Mouse (Mus musculus) monocyte, adult 2 months (primary cell): ENCODE results near the gene Pdzph1.

ENCODE experiments used
- DNase-seq, 2 experiments: peaks; one replicate each; pipeline ENCODE4 v3.0.0; 2022; ENCODE audit warnings: low spot score in 2 of 2, low read depth in 1 of 2

Gene Pdzph1

DNA sequence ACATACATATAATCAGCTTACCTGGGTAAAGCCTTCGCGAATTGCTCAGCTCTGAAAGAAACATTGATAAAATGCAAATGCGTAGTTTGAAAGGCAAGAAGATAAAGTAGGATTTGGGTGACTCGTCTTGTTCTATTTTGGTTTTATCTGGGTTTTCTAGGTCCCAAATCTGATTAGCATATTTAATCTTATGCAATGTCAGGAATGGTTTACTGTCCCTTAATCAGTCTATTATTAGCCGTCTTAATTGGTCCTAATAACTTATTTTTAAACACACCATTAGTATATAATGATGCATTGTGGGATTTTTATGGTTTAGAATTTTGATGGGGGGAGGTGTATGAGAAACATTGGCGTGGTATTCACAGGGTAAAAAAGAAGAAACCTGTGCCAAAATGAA is at the start of gene Pdzph1:
Gene Pdzph1, minus strand, starts transcription at position 101 of the 400 bp plus-strand sequence.
- no peak for DNase-seq

DNA sequence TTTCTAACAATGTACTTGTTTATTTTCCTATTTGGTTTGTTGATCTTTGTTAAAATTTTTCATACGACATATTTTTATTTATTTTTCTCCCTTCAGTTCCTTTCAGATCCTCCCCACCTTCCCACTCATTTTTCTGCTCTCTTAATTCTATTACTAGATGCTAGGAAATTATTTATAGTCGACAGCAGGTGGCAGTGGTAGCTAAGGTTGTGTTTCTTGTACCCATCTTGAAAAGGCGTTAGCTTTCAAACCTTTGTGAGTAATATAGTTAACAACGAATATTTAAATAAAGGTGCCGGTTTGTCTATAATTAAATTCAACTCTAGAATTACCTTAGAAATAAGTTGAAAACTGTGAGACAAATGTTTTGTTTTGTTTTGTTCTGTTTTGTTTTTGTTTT is 48.6 kb upstream of the Pdzph1 start:
- no peak for DNase-seq

DNA sequence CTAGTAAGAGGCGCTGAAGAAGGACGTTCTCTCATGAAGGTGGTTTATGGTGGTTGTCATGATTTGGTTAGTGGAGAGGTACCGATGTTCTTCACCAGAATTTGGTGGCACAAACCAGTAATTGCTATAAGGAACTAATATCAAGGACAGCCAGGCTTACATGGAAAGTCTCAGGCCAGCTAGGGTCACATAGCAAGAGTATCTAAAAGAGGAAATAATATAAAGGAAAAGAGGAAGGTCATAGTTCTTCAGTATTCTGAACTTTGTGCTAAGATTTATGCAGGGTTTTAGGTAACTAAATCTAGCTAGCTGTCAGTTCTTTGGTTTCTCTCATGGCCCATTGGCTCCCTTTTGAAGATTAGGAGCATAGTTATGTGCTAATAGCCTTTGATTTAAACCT is 42.3 kb upstream of the Pdzph1 start:
- no peak for DNase-seq

DNA sequence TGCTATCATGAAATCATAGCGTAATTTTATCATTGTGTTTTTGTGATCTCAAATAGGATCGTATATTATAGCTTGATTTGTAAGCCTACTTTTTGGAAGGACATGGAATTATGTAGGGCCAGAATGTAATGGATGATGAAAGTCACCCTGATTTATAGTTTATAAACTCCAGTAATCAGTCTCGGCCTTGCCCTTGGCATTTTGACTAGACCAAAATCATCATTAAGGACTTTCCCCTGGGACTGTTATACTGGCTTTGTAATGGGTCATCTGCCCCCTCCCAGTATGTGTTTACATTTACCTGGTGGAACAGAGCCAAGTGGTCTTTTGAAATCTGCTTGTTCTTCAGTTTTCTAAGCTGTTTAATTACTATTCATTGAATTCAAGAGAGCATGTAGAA is 35.2 kb upstream of the Pdzph1 start:
- DNase-seq = no peak

DNA sequence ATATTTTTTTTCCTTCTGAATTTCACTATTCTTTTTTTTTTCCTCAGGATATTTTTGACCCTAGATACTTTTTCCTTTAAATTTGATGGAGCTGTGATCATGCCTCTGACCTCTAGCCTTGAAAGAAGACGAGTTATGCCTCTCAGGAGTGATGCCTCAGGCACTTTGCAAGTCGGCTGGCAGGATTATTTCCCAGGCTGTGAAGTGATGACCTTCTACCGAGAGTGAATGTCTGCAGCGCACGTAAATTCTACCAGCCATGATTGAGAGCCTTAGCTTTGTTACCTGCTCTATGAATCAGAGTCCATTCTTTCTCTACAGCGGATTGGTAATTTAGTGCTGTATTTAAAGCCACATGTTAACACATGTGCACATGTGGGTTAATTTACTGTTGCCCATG is 33.3 kb upstream of the Pdzph1 start:
- no peak for DNase-seq

DNA sequence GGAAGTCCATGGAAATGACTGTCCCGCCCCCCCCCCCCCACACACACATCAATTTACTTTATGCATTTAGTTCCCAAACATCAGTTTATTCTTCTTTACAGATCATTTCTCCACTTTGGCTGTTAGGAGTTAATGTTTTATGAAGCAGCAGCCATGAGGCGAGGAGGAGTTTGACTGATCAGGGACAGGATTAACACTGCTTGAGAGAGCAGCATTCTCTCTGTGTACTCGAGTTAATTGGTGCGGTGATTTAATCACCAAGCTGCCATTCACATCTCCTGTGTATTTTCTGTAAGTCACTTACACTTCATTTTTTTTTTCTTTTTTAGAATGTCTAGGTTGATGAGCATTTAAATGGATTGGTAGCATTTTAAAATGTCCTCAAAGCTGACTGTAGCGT is 32.8 kb upstream of the Pdzph1 start:
- no peak for DNase-seq

DNA sequence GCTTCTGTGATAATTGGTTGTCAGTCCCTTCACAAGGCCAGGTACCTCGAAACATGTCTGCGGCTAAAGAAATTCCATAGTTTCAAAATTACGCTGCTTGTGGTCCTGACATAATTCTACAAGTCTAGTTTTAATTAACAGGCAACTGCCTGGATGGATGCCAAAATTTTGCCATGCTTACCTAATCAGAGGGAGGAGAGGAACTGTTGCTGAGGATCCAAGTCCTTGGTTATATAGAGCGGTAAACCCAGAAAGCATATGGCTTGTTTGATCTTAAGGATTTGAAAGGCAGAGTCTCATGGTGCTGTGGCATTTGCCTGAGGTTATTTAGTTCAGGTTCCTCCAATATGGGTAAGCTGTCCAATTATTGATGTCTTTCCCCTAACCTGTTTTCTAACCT is 27.5 kb upstream of the Pdzph1 start:
- DNase-seq = no peak

DNA sequence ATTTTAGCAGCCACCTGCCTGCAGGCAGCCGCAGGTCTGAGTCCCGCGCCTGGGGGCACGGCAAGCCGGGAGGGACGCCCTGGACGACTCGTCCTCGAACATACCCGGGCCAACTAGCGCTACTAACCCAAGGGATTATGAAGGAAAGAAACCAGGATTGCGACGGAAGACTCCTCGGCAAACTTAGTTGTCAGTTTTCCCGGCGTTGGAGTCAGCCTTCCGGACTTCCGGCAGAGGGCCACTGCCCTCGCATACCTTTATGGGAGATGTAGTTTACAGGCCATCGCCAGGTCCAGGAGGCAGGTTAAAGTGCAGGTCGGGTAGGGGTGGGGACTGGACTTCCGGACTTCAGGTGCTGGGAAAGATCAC is 21.9 kb upstream of the Pdzph1 start, which contains the start of gene Nudt12:
Gene Nudt12, minus strand, starts transcription at position 282 of the 369 bp plus-strand sequence.
- no peak for DNase-seq

DNA sequence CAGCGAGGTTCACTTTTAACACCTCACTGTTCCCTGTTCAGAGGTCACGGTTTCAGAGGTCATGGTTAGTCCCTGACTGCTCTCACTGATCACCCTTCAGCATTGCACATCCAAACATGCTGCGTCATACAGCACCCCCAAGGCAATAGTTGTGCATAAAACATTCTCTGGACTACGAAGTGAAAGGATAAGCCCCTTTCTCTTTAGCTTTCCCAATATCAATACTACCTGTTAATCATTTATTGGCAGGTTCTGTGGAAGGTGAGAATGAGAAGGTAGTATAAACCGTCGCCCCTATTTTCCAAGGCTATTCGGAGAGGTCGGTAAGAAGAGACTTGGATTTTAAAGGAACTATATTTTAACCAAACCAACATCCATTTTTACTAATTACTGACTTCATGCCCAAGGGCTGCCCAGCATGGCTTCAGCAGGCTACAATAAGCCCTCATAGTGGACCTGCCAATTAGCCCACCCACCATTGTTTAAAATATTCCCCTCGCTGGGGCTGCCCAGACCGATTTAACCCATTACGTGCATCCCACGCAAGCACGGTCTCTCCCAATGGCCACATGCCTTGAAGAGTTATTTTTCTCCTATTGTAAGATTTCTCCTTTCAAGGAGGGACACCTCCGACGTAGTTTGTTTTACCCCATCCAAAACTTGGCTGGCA is 21.4 kb upstream of the Pdzph1 start:
- no peak for DNase-seq

DNA sequence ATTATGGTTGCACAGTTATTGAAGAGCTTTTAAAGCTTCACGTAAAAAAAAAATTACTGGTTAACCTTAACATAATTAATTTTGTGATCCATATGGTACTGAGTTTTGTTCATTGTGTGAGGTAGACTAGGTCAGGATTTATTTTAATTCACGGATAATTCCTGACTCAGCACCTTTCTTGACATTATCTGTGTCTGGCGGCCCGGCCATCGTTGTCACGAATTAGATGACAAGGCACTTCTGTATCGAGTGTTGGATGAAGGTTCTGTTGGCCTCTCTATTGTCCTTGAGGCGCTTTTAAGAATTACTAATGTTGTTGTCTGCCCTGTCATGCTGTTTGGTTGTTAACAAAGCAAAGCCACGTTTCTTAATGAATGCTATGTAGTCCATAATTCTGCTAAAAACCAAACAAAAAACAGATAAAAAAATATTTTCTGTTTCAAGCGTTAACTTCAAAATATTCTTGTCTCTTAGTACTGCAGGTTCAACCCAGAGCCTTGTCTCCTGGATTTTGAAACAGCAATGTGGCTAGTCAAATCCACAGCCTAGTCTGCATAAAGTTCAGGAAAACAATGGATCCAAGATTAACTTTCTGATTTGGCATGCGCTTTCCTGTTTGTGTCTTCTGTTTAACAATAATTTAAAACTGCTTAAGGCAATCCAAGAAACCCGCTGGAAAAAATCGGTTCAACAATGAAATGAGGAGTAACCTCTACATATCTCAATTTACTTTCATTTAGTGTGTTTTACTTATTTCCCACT is 20.6 kb upstream of the Pdzph1 start:
- DNase-seq = no peak

DNA sequence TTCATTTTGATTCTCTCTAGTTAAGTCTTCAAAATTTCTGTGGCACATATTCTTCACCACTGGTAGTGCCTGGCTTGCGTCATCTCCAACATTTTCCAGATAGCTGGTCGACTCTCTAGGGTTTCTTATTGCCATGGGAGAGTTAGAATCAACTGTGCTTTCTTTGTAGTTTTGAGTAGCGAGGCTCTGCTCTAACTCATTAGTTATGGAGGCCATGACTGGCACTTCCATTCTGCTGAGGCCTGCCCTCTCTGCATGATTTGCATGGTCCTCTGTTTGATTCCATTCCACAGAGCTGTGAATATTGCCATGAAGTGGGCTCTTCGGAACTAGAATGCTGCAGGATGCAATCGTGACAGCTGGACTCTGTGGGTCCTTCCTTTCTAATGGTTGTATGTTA is 17.9 kb downstream of the Pdzph1 start:
- no peak for DNase-seq

DNA sequence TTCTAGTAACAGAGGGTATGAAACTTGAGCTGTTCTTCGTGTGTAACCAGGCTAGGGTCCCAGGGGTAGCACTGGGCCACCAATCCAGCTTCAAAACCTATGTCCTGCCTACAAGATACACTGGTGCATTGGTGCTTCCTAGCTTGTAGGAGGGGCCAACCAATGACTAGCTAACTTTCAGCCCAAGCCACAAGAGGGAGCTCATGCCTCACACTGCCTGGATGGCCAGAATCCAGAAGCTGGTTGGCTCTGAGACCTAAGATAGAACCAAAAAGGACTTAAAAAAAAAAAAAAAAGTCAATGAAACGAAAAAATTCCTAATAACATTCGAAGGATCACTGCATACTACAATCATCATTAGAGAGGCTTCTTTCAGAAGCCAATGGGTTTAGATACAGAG is 31.3 kb downstream of the Pdzph1 start:
- DNase-seq = no peak

DNA sequence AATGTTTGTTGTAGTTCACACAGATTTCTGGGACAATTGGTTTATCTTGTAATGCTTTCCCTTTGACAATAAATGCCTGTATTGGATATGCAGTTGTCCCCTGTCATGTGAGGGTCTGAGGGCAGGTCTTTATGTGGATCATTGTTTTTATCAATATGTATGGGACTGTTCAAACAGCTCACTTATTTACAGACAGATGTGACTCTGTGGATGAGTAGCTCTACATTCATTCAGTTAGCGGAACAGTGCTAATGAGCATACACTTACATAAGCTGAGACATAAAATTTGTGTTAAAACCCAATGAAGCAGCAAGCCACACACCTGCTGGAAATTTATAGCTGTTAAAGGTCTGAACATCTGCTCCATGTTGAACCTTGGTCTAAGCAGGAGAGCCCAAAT is 34.1 kb downstream of the Pdzph1 start:
- no peak for DNase-seq

DNA sequence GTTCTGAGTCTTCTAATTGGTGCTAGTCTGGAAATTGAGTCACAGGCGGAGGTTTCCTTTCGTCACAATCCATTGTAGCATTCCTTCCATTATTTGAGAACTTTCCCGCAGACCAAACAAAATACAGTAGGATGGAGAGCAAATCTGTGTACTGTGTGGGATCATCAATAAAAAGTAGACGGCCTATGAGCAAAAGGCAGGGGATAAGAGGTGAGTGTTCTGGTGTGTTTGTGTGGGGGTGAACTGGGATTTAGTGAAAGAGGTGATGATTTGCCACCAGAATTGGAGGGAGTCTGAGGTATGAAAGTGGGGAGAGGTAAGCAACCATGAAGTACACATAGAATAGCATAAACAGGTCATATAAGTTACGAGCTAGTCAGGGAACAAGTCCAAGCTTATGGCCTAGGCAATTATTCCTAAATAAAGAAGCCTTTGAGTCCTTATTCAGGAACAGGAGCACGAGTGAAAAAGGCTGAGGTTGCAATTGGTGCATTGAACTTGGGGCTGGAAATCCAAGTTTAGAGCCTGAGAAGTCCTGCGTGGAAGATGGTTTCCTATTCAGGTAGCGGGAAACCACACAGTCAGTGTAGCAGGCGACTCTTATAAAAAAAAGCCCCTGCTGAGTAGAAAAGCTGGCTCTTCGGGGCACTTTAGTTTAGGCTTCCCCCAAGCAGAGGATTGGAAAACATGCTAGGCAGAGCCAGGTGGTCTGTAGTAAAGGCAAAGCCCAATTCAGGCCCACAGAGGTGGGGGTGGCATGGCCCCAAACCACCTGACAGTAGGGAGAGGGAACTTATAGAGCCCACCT is 48.0 kb downstream of the Pdzph1 start:
- DNase-seq = no peak

DNA sequence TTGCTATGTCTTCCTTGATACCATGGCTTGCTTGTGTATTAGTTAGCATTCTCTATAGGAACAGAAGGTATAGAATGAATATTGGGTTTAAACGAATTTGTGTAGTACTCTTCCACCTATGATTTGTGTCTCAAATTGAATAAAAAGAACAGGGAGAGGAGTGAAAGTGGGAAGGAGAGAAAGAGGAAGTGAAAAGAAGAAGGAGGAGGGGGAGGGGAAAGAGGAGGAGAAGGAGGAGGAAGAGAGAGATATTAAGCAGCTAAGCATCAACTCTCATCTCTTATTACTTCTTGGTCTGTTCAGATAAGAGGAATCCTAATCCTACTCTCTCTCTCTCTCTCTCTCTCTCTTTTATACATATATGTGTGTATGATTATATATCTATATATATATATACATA is 52.6 kb downstream of the Pdzph1 start:
- DNase-seq = no peak

DNA sequence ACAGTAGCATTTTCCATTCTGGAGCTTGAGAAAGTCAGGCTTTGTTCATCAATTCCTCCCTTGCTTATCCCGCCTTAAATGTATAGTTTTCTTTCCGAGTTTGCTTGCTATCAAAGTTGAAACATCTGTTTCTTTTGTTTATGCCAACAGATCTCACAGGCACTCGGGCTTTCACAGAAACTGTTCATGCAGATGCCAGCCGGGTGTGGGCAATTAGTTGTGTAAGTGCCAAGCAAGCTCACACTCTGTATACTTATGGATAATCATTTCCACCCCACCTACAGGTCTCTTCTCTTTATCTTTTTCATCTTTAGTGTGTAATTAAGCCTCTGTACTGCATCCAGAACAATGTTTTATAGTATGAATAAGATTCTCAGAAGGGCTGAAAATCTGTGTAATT is 53.6 kb downstream of the Pdzph1 start:
- DNase-seq = no peak

DNA sequence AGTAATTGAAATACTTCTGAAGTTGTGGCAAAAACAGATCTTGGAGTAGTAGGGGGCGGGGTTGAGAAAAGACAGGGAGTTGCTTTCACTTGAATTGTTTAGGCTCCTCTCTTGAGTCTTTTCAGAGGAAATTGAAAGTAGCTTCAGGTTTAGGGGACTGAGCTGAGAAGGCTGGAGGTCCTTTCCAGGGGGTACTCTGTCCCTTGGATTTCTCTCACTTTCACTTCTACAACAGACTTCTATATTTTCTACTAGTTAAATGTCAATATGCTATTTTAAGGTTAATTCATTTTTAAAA is 58.2 kb downstream of the Pdzph1 start:
- no peak for DNase-seq

DNA sequence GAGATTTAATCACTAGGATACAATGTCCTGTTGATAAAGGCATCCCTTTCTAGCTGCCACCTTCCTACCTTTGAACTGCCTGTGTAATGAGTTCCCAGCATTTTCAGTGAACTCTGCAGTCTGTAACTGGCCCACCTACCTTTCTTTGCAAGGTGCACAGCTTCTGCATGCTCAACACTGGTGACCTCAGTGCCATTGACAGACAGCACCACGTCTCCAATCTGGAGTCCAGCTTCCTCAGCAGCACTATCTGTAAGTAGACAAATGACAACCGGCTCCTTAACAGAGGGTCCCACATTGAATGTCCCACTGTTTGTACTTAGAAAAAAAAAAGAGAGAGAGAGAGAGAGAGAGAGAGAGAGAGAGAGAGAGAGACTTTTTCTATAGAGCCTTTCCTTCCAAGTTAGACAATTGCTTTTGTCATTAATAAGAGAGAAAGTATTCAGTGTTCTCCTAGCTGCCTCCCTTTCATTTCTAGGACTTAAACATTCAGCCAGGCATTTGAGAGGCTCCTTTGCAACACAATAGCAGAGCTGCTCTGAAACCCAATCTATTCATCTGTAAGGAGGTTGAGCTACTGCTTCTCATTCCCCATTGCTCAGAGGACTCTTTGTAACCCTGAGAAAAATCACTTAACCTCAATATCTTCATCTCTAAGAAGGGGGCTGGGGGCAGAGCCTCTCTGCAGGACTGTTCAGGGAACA is 58.7 kb downstream of the Pdzph1 start:
- no peak for DNase-seq

DNA sequence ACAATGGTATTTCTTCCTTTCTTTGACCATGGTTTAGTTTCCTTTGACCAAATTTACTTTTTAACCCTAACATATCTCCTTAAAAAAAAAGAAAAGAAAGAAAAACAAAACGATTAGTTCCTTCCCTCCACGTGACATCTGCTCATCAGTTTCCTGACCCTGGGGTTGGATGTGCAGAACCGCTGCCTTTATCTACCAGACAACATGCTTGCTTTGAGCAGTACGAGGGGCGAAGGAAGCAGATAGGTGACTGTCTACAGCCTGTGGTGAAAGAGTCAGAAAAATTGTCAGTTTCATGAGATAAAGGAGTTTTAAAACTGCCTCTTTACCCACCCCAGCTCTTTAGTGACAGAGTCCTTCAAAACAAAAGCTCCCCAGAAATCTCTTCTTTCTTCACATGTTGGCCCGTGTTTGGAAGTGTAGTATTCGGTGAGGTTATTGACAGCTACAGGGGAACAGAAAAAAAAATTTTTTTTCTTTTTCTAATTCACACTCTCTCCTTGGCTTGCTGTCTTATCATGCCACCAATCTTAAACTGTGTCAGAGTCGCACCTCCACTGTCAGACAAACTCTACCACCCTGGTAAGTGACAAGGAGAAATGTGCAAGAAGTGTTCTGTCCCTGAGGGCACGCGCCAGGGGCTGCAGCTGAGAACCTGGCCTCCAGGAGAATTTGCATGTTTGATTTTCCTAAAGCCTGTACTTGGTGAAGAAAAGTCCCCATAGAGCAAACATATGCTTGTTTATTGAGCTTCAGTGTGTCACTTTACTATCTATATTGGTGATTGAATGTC is 66.2 kb downstream of the Pdzph1 start:
- DNase-seq = no peak

DNA sequence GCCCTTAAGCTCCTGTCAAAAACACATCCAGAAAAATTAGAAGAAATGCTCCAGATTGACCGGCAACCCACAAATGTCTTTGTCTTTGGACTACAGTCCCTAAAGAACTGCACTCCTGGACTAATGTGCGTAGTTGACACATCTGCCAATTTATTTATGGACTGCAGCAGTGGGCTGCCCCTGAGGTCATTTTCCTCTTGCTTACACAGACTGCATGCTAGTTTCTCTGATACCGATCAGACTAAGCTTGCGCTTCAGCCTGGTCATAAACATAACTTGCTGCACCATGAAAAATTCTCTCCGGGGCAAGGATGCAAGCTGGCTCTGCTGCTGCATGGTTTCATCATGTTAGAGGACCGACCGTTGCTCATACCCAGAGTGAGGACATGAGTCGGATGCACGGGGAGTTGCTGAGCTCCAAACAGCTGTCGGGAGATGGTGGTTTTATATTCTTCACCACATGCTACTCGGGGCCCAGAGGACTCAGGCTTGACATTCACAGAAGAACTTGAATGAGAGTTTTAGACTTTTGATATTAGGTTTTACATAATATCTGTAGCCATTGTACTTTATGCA is 67.2 kb downstream of the Pdzph1 start:
- DNase-seq = no peak
